Comparison of ENCODE assay signal across 8 mouse cellular contexts in genomic region chr7:79391883-79392649, GRCm38 (mm10). TPM values are rescaled to one million over a fixed set of nuclear protein-coding genes. Genes with fewer than 3 reads are reported as not detected.
A peak's percentile ranks its signal among the peaks of the same experiment; 100 is the strongest.
DNase-seq lines count a peak whose midpoint lies in the region; ATAC-seq lines count a peak whose summit lies in the region.

Gene Fanci (plus strand): TSS chr7:79391929.

- H3K27ac ChIP-seq in lung, embryonic 16.5 days (ENCODE audit: low read length) = peak within 1 kb of the TSS; percentile 63

- peak within 1 kb of the TSS; percentile 66 for H3K4me2 ChIP-seq in lung, embryonic 16.5 days (ENCODE audit: low read depth, low read length)

- no peaks in the 10 kb centered on the region for H3K9me3 ChIP-seq in lung, embryonic 16.5 days (ENCODE audit: control insufficient read depth, low read length)

- ATAC-seq in hematopoietic stem cell, adult 5-6 weeks (replicated peaks in 1 of 2; ENCODE audit: insufficient read depth in 1 of 2, low FRiP score in 2 of 2, low TSS enrichment in 1 of 2, low read depth in 1 of 2, poor library complexity in 2 of 2, severe bottlenecking in 2 of 2) = peak; percentile 90 to 91
- ATAC-seq in lung, embryonic 16.5 days (ENCODE audit: low read depth) = peak; percentile 96

- DNase-seq in MEL-GATA-1-ER (ENCODE audit: extremely low read depth, low read depth) = peak; percentile 85
- DNase-seq in cerebellum, adult 8-10 months = peak; percentile 93
- peak; percentile 96 for DNase-seq in forelimb bud, embryonic 11.5 days (ENCODE audit: low read depth, low spot score)
- DNase-seq in layer of hippocampus, adult 9-10 months (ENCODE audit: low spot score) = peak; percentile 91
- peak; percentile 86 for DNase-seq in ovary, postnatal 10 days (ENCODE audit: low spot score)
- DNase-seq in thymus, postnatal 10 days (ENCODE audit: low spot score in 2 of 2) = peak; percentile 86 to 97

- H3K9ac ChIP-seq in lung, embryonic 16.5 days (ENCODE audit: low read length) = peak within 1 kb of the TSS; percentile 72

- H3K36me3 ChIP-seq in lung, embryonic 16.5 days (ENCODE audit: control insufficient read depth, insufficient read depth, low read length) = no peaks in the 10 kb centered on the region

- H3K4me1 ChIP-seq in lung, embryonic 16.5 days (replicated peaks; ENCODE audit: control insufficient read depth, insufficient read depth, low read length) = peaks cover 9% of the 10 kb centered on the region

- H3K27me3 ChIP-seq in lung, embryonic 16.5 days (ENCODE audit: control insufficient read depth, insufficient read depth, low read depth, low read length) = no peaks in the 10 kb centered on the region

- H3K4me3 ChIP-seq in lung, embryonic 16.5 days (ENCODE audit: low read length) = peak within 1 kb of the TSS; percentile 63

- WGBS in lung, embryonic 16.5 days = under 1% methylated on average over 44 of the region's 44 CpGs

RNA-seq across cellular contexts. Expression of gene Fanci, which starts in this region (rescaled TPM):
- 30.8 and 37.4 TPM in 2 replicates for total RNA-seq in hematopoietic stem cell, adult 5-6 weeks (2017)
- polyA plus RNA-seq in lung, embryonic 16.5 days (2015; fragmentation: Nextera tagmentation; extraction: Ambion mirVana) = 12.8 and 13.7 TPM in 2 replicates

Comparison
In these comparisons a context has a peak if more than half of its experiments do, and no peak if none do; other contexts are left out.
1. Peak in every context shown above with its lines: DNase-seq, ATAC-seq, H3K4me3 ChIP-seq and H3K27ac ChIP-seq.